Mouse (Mus musculus): Measurements from ENCODE around the gene Med28. TPM values are rescaled to one million over a fixed set of nuclear protein-coding genes. Genes with fewer than 3 reads are reported as not detected.

Gene Med28
- 292 and 294 TPM in 2 replicates for polyA plus RNA-seq (2014; fragmentation: Nextera tagmentation; extraction: Ambion mirVana)

DNA sequence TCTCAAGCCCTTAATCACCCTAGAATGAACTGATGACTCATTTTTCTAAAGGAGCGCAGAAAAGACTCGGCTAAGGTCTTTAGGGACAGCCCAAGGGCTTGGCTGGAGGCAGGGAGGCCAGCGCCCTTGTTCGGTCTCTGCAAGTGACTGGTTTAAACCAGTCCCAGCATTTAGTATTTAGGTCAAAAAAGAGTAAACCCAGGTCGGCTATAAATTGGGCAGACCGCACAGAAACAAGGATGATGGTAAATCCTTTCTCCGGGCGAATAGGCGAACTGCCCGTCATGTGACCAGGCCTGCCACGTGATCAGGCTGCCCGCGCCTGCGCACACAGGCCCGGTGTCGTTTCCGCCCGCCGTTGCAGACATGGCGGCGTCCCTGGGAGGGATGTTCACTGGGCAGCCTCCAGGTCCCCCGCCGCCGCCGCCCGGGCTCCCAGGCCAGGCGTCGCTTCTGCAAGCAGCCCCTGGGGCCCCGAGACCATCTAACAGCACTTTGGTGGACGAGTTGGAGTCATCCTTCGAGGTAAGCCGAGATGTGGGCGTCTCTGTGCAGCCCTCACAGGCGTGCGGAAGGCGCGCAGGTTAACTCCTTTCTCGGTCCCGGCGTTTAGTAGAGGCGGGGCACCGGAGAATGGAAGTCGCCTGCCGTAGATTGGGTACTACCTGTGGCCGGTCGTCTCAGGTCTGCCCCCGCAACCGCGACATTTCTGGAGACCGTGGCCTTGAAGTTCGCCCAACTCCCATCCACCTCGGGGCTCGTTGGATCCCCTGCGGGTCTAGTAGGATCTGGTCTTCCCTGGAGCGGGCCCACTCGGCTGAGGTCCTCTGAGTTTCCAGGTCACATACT, at the start of gene Med28:
Med28 (plus strand) TSS at position 270 of the 849 bp plus-strand sequence.
- Histone ChIP-seq H3K4me2 (replicated peaks; ENCODE audit: low read depth, low read length) (peak within 1 kb of the TSS; percentile 63), H3K9ac (ENCODE audit: low read depth, low read length) (peak within 1 kb of the TSS; percentile 80), H3K27me3 (ENCODE audit: control insufficient read depth, insufficient read depth, low read length) (no peaks in the 10 kb centered on the region), H3K9me3 (ENCODE audit: control insufficient read depth, low read length) (no peaks in the 10 kb centered on the region), H3K27ac (ENCODE audit: low read depth, low read length) (0 out of 2 replicates have a peak within 1 kb of the TSS, but pooled peaks have one; percentile 19), H3K36me3 (ENCODE audit: control insufficient read depth, insufficient read depth, low read length) (peaks cover 2% of the 10 kb centered on the region; the same call in 1 of the 2 replicates), H3K4me3 (ENCODE audit: low read depth, low read length) (peak within 1 kb of the TSS; percentile 84), H3K4me1 (replicated peaks; ENCODE audit: control insufficient read depth, insufficient read depth, low read length) (0 out of 2 replicates have a peak, but pooled peaks cover 2% of the 10 kb centered on the region)
- WGBS, result 2% methylated on average over 54 of the region's 56 CpGs
- peak; percentile 94 for DNase-seq (ENCODE audit: low spot score)
- peak; percentile 97 for ATAC-seq (ENCODE audit: low FRiP score)

DNA sequence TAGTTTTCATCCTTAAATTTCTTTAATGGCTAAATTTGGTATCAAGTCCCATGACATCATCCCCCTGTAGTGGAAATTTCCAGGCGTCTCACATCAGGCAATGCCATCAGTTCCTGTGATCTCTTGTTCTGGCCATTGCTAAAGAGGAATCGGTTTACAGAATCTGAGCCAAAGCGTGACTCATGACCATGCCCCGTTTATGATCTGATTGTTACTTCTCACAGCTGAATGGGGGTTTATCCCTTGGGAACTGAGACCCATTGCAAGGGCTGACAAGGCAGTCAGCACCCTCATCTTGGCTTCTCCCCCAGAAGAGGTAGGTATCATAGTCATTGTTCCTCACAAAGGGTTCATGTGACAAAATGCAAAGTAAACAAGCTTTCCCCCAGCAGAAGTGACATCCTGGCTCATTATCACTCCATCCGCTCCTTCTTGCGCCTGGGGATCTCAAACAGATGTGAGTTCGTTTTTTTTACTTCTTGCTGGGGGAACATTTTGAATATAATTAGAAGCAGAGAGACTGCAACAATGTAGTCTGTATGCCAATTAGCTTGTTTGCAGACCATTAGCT, 47.1 kb upstream of the Med28 start:
- Histone ChIP-seq H3K36me3 (ENCODE audit: control insufficient read depth, insufficient read depth, low read length) (no peaks in the 10 kb centered on the region), H3K4me1 (replicated peaks; ENCODE audit: control insufficient read depth, insufficient read depth, low read length) (no peaks in the 10 kb centered on the region), H3K4me3 (ENCODE audit: low read depth, low read length) (no peak overlapping the region), H3K9ac (ENCODE audit: low read depth, low read length) (no peak overlapping the region), H3K27me3 (ENCODE audit: control insufficient read depth, insufficient read depth, low read length) (no peaks in the 10 kb centered on the region), H3K4me2 (replicated peaks; ENCODE audit: low read depth, low read length) (no peak overlapping the region), H3K27ac (ENCODE audit: low read depth, low read length) (no peak overlapping the region), H3K9me3 (ENCODE audit: control insufficient read depth, low read length) (no peaks in the 10 kb centered on the region)
- DNase-seq (ENCODE audit: low spot score) (no peak), ATAC-seq (ENCODE audit: low FRiP score) (no peak)
- 58% methylated on average over 7 of the region's 7 CpGs for WGBS

DNA sequence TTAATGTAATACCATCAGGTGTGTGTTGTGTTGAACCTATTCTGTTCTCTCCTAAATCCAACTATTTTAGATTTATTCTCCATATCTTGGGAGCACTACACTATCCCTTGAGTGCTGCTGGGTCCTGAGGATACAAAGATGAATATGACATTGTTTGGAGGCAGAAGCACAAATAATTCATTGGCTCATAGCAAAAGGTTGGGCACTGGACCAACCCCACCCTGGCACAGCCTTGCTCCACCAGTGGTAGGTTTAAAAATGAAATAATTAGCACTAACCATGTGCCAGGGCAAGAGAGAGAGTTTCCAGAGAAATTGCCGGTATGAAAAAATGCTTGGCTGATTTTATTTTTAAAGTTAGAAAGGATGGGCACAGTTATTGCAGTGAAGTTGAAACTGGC, 46.5 kb upstream of the Med28 start:
- H3K4me2 ChIP-seq (replicated peaks; ENCODE audit: low read depth, low read length), result no peak overlapping the region
- no peak overlapping the region for H3K27ac ChIP-seq (ENCODE audit: low read depth, low read length)
- no peak for DNase-seq (ENCODE audit: low spot score)
- no peak overlapping the region for H3K9ac ChIP-seq (ENCODE audit: low read depth, low read length)
- H3K9me3 ChIP-seq (ENCODE audit: control insufficient read depth, low read length), result no peaks in the 10 kb centered on the region
- no peak overlapping the region for H3K4me3 ChIP-seq (ENCODE audit: low read depth, low read length)
- H3K27me3 ChIP-seq (ENCODE audit: control insufficient read depth, insufficient read depth, low read length), result no peaks in the 10 kb centered on the region
- H3K4me1 ChIP-seq (replicated peaks; ENCODE audit: control insufficient read depth, insufficient read depth, low read length), result no peaks in the 10 kb centered on the region
- no peak for ATAC-seq (ENCODE audit: low FRiP score)
- 81% methylated on average over 1 of the region's 1 CpGs for WGBS
- H3K36me3 ChIP-seq (ENCODE audit: control insufficient read depth, insufficient read depth, low read length), result no peaks in the 10 kb centered on the region

DNA sequence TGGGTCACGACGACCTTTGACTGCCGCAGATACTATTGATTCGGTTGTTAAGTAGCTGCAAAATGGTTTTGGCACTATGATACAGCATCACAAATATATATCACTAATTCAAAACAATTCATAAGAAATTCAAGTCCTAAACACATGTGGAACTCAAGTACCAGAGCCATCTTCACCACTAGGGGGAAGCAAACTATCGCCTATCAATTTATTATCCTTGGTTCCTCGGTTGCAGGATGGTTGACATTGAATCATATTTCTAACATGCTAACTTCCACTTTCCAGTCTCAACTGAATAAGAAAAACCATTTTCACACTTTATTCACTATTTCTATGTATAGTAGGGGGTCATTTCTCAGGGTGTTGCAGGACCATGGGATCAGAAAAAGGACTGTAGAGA, 45.8 kb upstream of the Med28 start:
- peak; percentile 53; the same call in 1 of the 2 replicates for ATAC-seq (ENCODE audit: low FRiP score)
- WGBS, result 38% methylated on average over 6 of the region's 6 CpGs

DNA sequence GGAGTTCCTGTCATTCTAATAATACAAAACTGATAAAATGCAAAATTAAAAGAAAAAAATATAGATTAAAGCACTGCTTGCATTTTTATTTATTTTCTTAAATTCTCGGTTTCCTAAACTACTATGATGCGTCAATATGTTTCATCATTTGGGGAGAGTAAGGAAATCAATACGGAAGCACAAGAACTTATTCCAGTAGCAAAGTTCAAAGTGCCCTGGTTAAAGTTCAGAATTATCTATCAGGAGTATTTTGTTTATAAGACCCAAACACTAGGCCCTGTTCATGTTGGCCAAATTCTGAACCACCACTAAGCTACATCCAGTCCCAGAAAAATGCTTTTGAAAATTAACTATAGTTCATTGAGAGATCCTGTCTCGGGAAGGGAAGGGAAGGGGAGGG, 45.3 kb upstream of the Med28 start:
- H3K9ac ChIP-seq (ENCODE audit: low read depth, low read length), result no peak overlapping the region
- DNase-seq (ENCODE audit: low spot score) (no peak), ATAC-seq (ENCODE audit: low FRiP score) (no peak)
- H3K9me3 ChIP-seq (ENCODE audit: control insufficient read depth, low read length), result no peaks in the 10 kb centered on the region
- no peak overlapping the region for H3K27ac ChIP-seq (ENCODE audit: low read depth, low read length)
- H3K4me2 ChIP-seq (replicated peaks; ENCODE audit: low read depth, low read length), result no peak overlapping the region
- no peaks in the 10 kb centered on the region for H3K36me3 ChIP-seq (ENCODE audit: control insufficient read depth, insufficient read depth, low read length)
- no peaks in the 10 kb centered on the region for H3K4me1 ChIP-seq (replicated peaks; ENCODE audit: control insufficient read depth, insufficient read depth, low read length)
- H3K27me3 ChIP-seq (ENCODE audit: control insufficient read depth, insufficient read depth, low read length), result no peaks in the 10 kb centered on the region
- H3K4me3 ChIP-seq (ENCODE audit: low read depth, low read length), result no peak overlapping the region
- WGBS, result 76% methylated on average over 3 of the region's 4 CpGs

More for the DNA sequence above, 45.8 kb upstream of the Med28 start:
- no peak overlapping the region for H3K4me3 ChIP-seq (ENCODE audit: low read depth, low read length)
- H3K9me3 ChIP-seq (ENCODE audit: control insufficient read depth, low read length), result no peaks in the 10 kb centered on the region
- H3K4me1 ChIP-seq (replicated peaks; ENCODE audit: control insufficient read depth, insufficient read depth, low read length), result no peaks in the 10 kb centered on the region
- H3K4me2 ChIP-seq (replicated peaks; ENCODE audit: low read depth, low read length), result no peak overlapping the region
- H3K36me3 ChIP-seq (ENCODE audit: control insufficient read depth, insufficient read depth, low read length), result no peaks in the 10 kb centered on the region
- H3K9ac ChIP-seq (ENCODE audit: low read depth, low read length), result no peak overlapping the region
- no peaks in the 10 kb centered on the region for H3K27me3 ChIP-seq (ENCODE audit: control insufficient read depth, insufficient read depth, low read length)
- no peak overlapping the region for H3K27ac ChIP-seq (ENCODE audit: low read depth, low read length)
- DNase-seq (ENCODE audit: low spot score), result peak; percentile 79

DNA sequence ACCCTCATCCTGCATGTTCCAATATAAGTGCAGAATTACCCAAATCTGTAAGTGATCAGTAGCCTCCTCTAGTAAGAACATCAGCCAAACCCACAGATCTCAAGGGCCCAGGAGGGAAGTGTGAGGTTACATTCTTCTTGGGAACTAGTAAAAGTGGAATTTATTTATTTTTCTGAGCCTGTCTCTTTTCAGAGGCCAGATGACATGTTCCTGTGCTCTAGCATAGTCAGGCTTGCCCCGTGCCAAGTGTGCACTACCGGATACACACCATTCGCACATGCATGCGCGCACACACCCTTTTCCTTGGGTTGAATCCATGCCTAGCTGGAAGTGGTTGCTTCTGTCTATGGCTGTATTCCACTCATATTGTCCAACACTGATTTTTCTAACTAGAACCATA, 44.3 kb upstream of the Med28 start:
- Histone ChIP-seq H3K27ac (ENCODE audit: low read depth, low read length) (no peak overlapping the region), H3K9ac (ENCODE audit: low read depth, low read length) (no peak overlapping the region), H3K36me3 (ENCODE audit: control insufficient read depth, insufficient read depth, low read length) (no peaks in the 10 kb centered on the region), H3K4me1 (replicated peaks; ENCODE audit: control insufficient read depth, insufficient read depth, low read length) (no peaks in the 10 kb centered on the region), H3K27me3 (ENCODE audit: control insufficient read depth, insufficient read depth, low read length) (no peaks in the 10 kb centered on the region), H3K9me3 (ENCODE audit: control insufficient read depth, low read length) (no peaks in the 10 kb centered on the region), H3K4me3 (ENCODE audit: low read depth, low read length) (no peak overlapping the region), H3K4me2 (replicated peaks; ENCODE audit: low read depth, low read length) (no peak overlapping the region)
- no peak for DNase-seq (ENCODE audit: low spot score)
- WGBS, result 92% methylated on average over 5 of the region's 5 CpGs
- no peak for ATAC-seq (ENCODE audit: low FRiP score)

DNA sequence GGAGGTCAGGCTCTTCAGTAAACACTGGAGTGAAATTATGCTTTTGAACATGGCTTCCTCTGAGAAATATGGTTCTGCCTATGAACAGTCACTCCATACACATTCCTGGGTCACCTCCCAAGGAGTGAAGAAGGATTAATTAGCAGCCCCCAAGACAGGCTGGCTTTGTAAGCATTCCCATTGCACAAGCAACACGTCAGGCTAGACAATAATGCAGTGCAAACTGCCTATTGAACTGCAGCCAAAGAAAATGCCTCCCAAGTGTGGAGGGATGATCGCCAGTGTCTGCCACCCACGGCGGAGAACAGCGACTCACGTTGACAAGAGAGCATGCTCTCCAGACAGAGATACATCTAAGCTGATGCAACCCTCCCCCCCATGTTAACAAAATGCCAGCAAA, 43.7 kb upstream of the Med28 start:
- H3K4me3 ChIP-seq (ENCODE audit: low read depth, low read length), result no peak overlapping the region
- WGBS, result 38% methylated on average over 6 of the region's 6 CpGs
- H3K36me3 ChIP-seq (ENCODE audit: control insufficient read depth, insufficient read depth, low read length), result no peaks in the 10 kb centered on the region
- H3K27me3 ChIP-seq (ENCODE audit: control insufficient read depth, insufficient read depth, low read length), result no peaks in the 10 kb centered on the region
- no peak overlapping the region for H3K4me2 ChIP-seq (replicated peaks; ENCODE audit: low read depth, low read length)
- DNase-seq (ENCODE audit: low spot score) (no peak), ATAC-seq (ENCODE audit: low FRiP score) (no peak)
- no peak overlapping the region for H3K27ac ChIP-seq (ENCODE audit: low read depth, low read length)
- no peaks in the 10 kb centered on the region for H3K4me1 ChIP-seq (replicated peaks; ENCODE audit: control insufficient read depth, insufficient read depth, low read length)
- no peaks in the 10 kb centered on the region for H3K9me3 ChIP-seq (ENCODE audit: control insufficient read depth, low read length)
- no peak overlapping the region for H3K9ac ChIP-seq (ENCODE audit: low read depth, low read length)

DNA sequence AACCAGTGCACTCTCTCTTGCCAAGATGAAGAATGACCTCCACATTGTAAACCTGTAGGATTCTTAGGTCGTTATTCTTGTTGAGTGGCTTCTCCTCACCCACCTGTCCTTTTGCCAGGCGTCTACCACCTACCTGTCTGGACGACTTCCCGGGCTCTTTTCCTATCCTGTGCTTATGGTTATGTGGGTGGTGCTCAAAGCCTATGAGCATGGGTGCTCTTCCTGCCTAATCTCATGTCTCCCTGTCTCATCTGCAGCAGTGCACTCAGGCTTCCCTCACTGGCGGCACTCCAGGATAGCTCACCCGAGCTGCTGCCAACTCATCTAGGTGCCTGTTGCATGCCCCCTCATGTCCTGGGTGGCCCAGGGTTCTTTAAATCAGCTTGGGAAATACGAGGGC, 42.4 kb upstream of the Med28 start:
- H3K36me3 ChIP-seq (ENCODE audit: control insufficient read depth, insufficient read depth, low read length), result no peaks in the 10 kb centered on the region
- 83% methylated on average over 7 of the region's 7 CpGs for WGBS
- H3K9me3 ChIP-seq (ENCODE audit: control insufficient read depth, low read length), result no peaks in the 10 kb centered on the region
- no peaks in the 10 kb centered on the region for H3K27me3 ChIP-seq (ENCODE audit: control insufficient read depth, insufficient read depth, low read length)
- H3K9ac ChIP-seq (ENCODE audit: low read depth, low read length), result no peak overlapping the region
- no peak overlapping the region for H3K4me3 ChIP-seq (ENCODE audit: low read depth, low read length)
- ATAC-seq (ENCODE audit: low FRiP score), result no peak
- no peak overlapping the region for H3K4me2 ChIP-seq (replicated peaks; ENCODE audit: low read depth, low read length)
- no peaks in the 10 kb centered on the region for H3K4me1 ChIP-seq (replicated peaks; ENCODE audit: control insufficient read depth, insufficient read depth, low read length)
- no peak overlapping the region for H3K27ac ChIP-seq (ENCODE audit: low read depth, low read length)
- no peak for DNase-seq (ENCODE audit: low spot score)

DNA sequence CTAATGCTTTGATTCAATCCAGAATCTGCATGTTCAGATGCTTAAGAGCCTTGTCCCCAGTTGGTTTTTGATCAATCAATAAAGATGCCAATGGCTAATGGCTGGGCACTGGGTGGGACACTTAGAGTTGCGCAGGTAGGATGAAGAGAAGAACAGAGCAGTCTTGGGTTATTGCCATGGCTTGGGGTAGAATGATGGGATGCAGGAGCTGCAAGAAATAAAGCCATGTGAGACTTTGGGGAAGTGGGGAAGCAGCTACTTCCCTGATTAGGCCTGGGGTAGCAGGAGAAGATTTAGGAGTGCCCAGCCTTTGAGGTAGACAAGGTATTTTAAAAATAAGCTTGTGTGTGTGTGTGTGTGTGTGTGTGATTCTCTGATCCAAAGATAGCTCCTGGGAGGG, 40.0 kb upstream of the Med28 start:
- no peaks in the 10 kb centered on the region for H3K4me1 ChIP-seq (replicated peaks; ENCODE audit: control insufficient read depth, insufficient read depth, low read length)
- H3K9ac ChIP-seq (ENCODE audit: low read depth, low read length), result no peak overlapping the region
- no peak for DNase-seq (ENCODE audit: low spot score)
- WGBS, result 90% methylated on average over 1 of the region's 1 CpGs
- H3K9me3 ChIP-seq (ENCODE audit: control insufficient read depth, low read length), result no peaks in the 10 kb centered on the region
- H3K27ac ChIP-seq (ENCODE audit: low read depth, low read length), result no peak overlapping the region
- no peak overlapping the region for H3K4me2 ChIP-seq (replicated peaks; ENCODE audit: low read depth, low read length)
- H3K27me3 ChIP-seq (ENCODE audit: control insufficient read depth, insufficient read depth, low read length), result no peaks in the 10 kb centered on the region
- H3K4me3 ChIP-seq (ENCODE audit: low read depth, low read length), result no peak overlapping the region
- no peaks in the 10 kb centered on the region for H3K36me3 ChIP-seq (ENCODE audit: control insufficient read depth, insufficient read depth, low read length)
- ATAC-seq (ENCODE audit: low FRiP score), result no peak

Measured in hindbrain, embryonic 11.5 days (tissue).